Mouse (Mus musculus) urinary bladder, postnatal 14 days (tissue): Measurements from ENCODE around the gene Hs6st2.
A peak's percentile ranks its signal among the peaks of the same experiment; 100 is the strongest.

Experiments
- DNase-seq: peaks from one replicate; pipeline ENCODE4 v3.0.0; 2021; ENCODE audit warnings: low spot score

Hs6st2 gene

GRCm38 (mm10) chrX:51681756-51682155 lies at the start of gene Hs6st2:
Gene Hs6st2 (minus strand): TSS chrX:51681856.
- DNase-seq, result no peak

GRCm38 (mm10) chrX:51714086-51714745 lies 32.6 kb upstream of the Hs6st2 start:
- DNase-seq, result no peak

- no peak for DNase-seq
Observed at GRCm38 (mm10) chrX:51712996-51713395, 31.3 kb upstream of the Hs6st2 start.

- no peak for DNase-seq
Observed at GRCm38 (mm10) chrX:51702823-51703222, 21.2 kb upstream of the Hs6st2 start.

GRCm38 (mm10) chrX:51699079-51699478 lies 17.4 kb upstream of the Hs6st2 start:
- DNase-seq, result no peak

- DNase-seq, result no peak
Observed at GRCm38 (mm10) chrX:51686048-51686949, 4.6 kb upstream of the Hs6st2 start.

- no peak for DNase-seq
Observed at GRCm38 (mm10) chrX:51684336-51685056, 2.8 kb upstream of the Hs6st2 start.

GRCm38 (mm10) chrX:51681170-51681667 lies 437 bp downstream of the Hs6st2 start:
- DNase-seq, result peak; percentile 4

GRCm38 (mm10) chrX:51680428-51681169 lies 1.1 kb downstream of the Hs6st2 start:
- peak; percentile 3 for DNase-seq

GRCm38 (mm10) chrX:51679601-51680427 lies 1.8 kb downstream of the Hs6st2 start:
- DNase-seq, result peak; percentile 2

- no peak for DNase-seq
Observed at GRCm38 (mm10) chrX:51658236-51658635, 23.4 kb downstream of the Hs6st2 start.

- DNase-seq, result no peak
Observed at GRCm38 (mm10) chrX:51642661-51643257, 38.9 kb downstream of the Hs6st2 start.

- DNase-seq, result no peak
Observed at GRCm38 (mm10) chrX:51635756-51636155, 45.9 kb downstream of the Hs6st2 start.

GRCm38 (mm10) chrX:51631376-51631775 lies 50.3 kb downstream of the Hs6st2 start:
- no peak for DNase-seq

GRCm38 (mm10) chrX:51614384-51615004 lies 67.2 kb downstream of the Hs6st2 start:
- no peak for DNase-seq

- DNase-seq, result no peak
Observed at GRCm38 (mm10) chrX:51610743-51611142, 70.9 kb downstream of the Hs6st2 start.

- DNase-seq, result no peak
Observed at GRCm38 (mm10) chrX:51606231-51606863, 75.3 kb downstream of the Hs6st2 start.

- DNase-seq, result no peak
Observed at GRCm38 (mm10) chrX:51592751-51593150, 88.9 kb downstream of the Hs6st2 start.

GRCm38 (mm10) chrX:51590448-51591010 lies 91.1 kb downstream of the Hs6st2 start:
- no peak for DNase-seq
